Mouse (Mus musculus): ENCODE measurements around the gene Tctn1. TPM values are rescaled to one million over a fixed set of nuclear protein-coding genes. Genes with fewer than 3 reads are reported as not detected.

Gene Tctn1
- polyA plus RNA-seq, 1 experiment from 2014 or later = 3.2 TPM

- WGBS = 62% methylated on average over 12 of the region's 12 CpGs
Observed at GRCm38 (mm10) chr5:122279799-122280421, 15.7 kb upstream of the Tctn1 start.

DNA sequence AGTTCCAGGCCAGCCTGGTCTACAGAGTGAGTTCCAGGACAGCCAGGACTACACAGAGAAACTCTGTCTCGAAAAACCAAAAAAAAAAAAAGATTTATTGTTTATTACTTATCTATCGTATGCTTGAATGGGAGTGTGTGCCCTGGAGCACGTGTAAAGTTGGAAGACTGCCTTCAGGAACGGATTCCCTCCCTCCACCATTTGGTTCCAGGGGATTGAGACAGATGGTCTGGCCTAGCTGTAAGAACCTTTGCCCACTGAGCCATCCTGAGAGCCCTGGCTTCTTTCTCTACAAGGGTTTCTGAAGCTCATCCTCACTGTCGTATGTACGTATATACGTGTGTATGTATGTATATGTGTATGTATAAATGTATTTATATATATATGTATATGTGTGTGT, 14.7 kb upstream of the Tctn1 start:
- Histone ChIP-seq H3K9me3 (ENCODE audit: control insufficient read depth, low read length) (no peaks in the 10 kb centered on the region), H3K4me1 (ENCODE audit: control insufficient read depth, insufficient read depth, low read length) (peaks cover 20% of the 10 kb centered on the region), H3K27ac (ENCODE audit: low read length) (no peak overlapping the region), H3K36me3 (ENCODE audit: control insufficient read depth, insufficient read depth, low read length) (no peaks in the 10 kb centered on the region), H3K27me3 (replicated peaks; ENCODE audit: control insufficient read depth, insufficient read depth, low read length) (no peaks in the 10 kb centered on the region), H3K4me3 (ENCODE audit: low read length) (no peak overlapping the region), H3K9ac (ENCODE audit: low read depth, low read length) (no peak overlapping the region), H3K4me2 (ENCODE audit: low read depth, low read length) (no peak overlapping the region)
- 75% methylated on average over 7 of the region's 7 CpGs for WGBS
- no peak for ATAC-seq

More at GRCm38 (mm10) chr5:122279799-122280421, 15.7 kb upstream of the Tctn1 start:
- peak overlapping the region; percentile 88 for H3K27ac ChIP-seq (ENCODE audit: low read length)
- no peak overlapping the region for H3K4me3 ChIP-seq (ENCODE audit: low read length)
- peaks cover 18% of the 10 kb centered on the region for H3K4me1 ChIP-seq (ENCODE audit: control insufficient read depth, insufficient read depth, low read length)
- H3K9me3 ChIP-seq (ENCODE audit: control insufficient read depth, low read length) = no peaks in the 10 kb centered on the region
- no peak overlapping the region for H3K9ac ChIP-seq (ENCODE audit: low read depth, low read length)
- H3K4me2 ChIP-seq (ENCODE audit: low read depth, low read length) = peak overlapping the region; percentile 32; the same call in 1 of the 2 replicates
- ATAC-seq = peak; percentile 63
- H3K36me3 ChIP-seq (ENCODE audit: control insufficient read depth, insufficient read depth, low read length) = no peaks in the 10 kb centered on the region
- no peaks in the 10 kb centered on the region for H3K27me3 ChIP-seq (replicated peaks; ENCODE audit: control insufficient read depth, insufficient read depth, low read length)

DNA sequence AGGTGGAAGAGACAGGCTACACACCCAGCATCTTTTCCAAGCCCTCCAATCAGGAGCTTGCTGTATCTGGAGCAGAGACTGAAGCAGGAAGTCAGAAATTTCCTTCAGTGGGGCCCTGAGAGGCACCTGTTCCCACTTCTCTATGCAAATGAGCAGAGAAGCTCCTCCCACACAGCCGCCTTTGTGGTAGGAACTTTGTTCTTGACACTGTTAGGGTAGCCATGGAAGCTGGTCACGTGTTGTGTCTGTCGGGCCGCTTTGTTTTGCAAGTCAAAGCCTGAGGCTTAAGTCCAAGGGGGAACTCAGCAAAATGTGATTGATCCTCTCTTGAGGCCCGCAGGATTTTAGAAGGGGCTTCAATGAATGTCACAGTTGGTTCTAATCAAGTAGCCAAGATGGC, 10.5 kb upstream of the Tctn1 start:
- Histone ChIP-seq H3K4me2 (ENCODE audit: low read depth, low read length) (no peak overlapping the region), H3K27ac (ENCODE audit: low read length) (no peak overlapping the region), H3K9ac (ENCODE audit: low read depth, low read length) (no peak overlapping the region), H3K27me3 (replicated peaks; ENCODE audit: control insufficient read depth, insufficient read depth, low read length) (no peaks in the 10 kb centered on the region), H3K9me3 (ENCODE audit: control insufficient read depth, low read length) (no peaks in the 10 kb centered on the region), H3K4me1 (ENCODE audit: control insufficient read depth, insufficient read depth, low read length) (peaks cover 7% of the 10 kb centered on the region; the same call in 1 of the 2 replicates), H3K4me3 (ENCODE audit: low read length) (no peak overlapping the region), H3K36me3 (ENCODE audit: control insufficient read depth, insufficient read depth, low read length) (no peaks in the 10 kb centered on the region)
- peak; percentile 76 for ATAC-seq
- 38% methylated on average over 5 of the region's 5 CpGs for WGBS

- no peak for ATAC-seq
- no peak overlapping the region for H3K9ac ChIP-seq (ENCODE audit: low read depth, low read length)
- peaks cover 8% of the 10 kb centered on the region; the same call in 1 of the 2 replicates for H3K4me1 ChIP-seq (ENCODE audit: control insufficient read depth, insufficient read depth, low read length)
- H3K4me2 ChIP-seq (ENCODE audit: low read depth, low read length) = no peak overlapping the region
- H3K36me3 ChIP-seq (ENCODE audit: control insufficient read depth, insufficient read depth, low read length) = no peaks in the 10 kb centered on the region
- WGBS = 71% methylated on average over 5 of the region's 5 CpGs
- H3K9me3 ChIP-seq (ENCODE audit: control insufficient read depth, low read length) = no peaks in the 10 kb centered on the region
- no peak overlapping the region for H3K27ac ChIP-seq (ENCODE audit: low read length)
- no peaks in the 10 kb centered on the region for H3K27me3 ChIP-seq (replicated peaks; ENCODE audit: control insufficient read depth, insufficient read depth, low read length)
- no peak overlapping the region for H3K4me3 ChIP-seq (ENCODE audit: low read length)
Observed at GRCm38 (mm10) chr5:122272821-122273220, 8.6 kb upstream of the Tctn1 start.

DNA sequence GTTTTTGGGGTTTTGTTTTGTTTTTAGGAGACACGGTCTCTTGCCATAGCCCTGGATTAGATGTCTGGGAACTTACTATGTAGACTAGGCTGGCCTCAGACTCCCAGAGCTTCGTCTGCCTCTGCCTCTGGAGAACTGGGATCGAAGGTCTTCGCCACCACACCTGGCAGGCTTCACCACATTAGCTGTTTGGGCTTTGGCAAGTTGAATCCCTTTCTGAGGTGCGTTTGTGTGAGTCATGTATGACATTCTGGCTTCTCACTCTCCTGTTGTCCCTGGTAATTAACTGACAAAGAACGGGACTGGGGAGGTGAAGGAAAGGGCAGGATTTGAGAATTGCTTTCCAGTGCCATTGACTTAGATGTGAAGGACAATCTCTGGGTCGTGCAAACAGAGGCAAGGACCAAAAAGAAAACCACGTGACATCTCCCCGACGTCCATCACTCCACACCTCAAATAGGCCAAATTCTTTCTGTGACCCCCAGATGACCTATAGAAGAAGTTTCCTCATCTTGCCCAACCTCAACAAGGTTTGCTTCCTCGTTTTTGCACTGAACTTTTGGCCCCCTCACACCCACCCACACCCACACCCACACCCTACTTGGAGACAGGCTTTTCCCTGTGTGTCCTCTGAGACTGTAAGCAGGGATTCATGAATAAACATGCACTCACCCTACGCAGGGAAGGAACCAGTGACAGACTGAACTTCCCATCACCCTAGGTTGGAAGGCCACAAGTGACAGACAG, 4.8 kb upstream of the Tctn1 start:
- 45% methylated on average over 12 of the region's 12 CpGs for WGBS
- ATAC-seq = peak; percentile 72

GRCm38 (mm10) chr5:122267899-122268298, 3.6 kb upstream of the Tctn1 start:
- 25% methylated on average over 5 of the region's 5 CpGs for WGBS
- peaks cover 16% of the 10 kb centered on the region for H3K4me1 ChIP-seq (ENCODE audit: control insufficient read depth, insufficient read depth, low read length)
- no peak overlapping the region for H3K4me2 ChIP-seq (ENCODE audit: low read depth, low read length)
- ATAC-seq = no peak
- no peak overlapping the region for H3K27ac ChIP-seq (ENCODE audit: low read length)
- H3K4me3 ChIP-seq (ENCODE audit: low read length) = no peak overlapping the region
- H3K9ac ChIP-seq (ENCODE audit: low read depth, low read length) = no peak overlapping the region
- H3K9me3 ChIP-seq (ENCODE audit: control insufficient read depth, low read length) = no peaks in the 10 kb centered on the region
- no peaks in the 10 kb centered on the region for H3K36me3 ChIP-seq (ENCODE audit: control insufficient read depth, insufficient read depth, low read length)
- no peaks in the 10 kb centered on the region for H3K27me3 ChIP-seq (replicated peaks; ENCODE audit: control insufficient read depth, insufficient read depth, low read length)

More for the DNA sequence above, 4.8 kb upstream of the Tctn1 start:
- Histone ChIP-seq H3K4me1 (ENCODE audit: control insufficient read depth, insufficient read depth, low read length) (peaks cover 10% of the 10 kb centered on the region; the same call in 1 of the 2 replicates), H3K4me2 (ENCODE audit: low read depth, low read length) (no peak overlapping the region), H3K27ac (ENCODE audit: low read length) (peak overlapping the region; percentile 57), H3K36me3 (ENCODE audit: control insufficient read depth, insufficient read depth, low read length) (no peaks in the 10 kb centered on the region), H3K27me3 (replicated peaks; ENCODE audit: control insufficient read depth, insufficient read depth, low read length) (no peaks in the 10 kb centered on the region), H3K4me3 (ENCODE audit: low read length) (no peak overlapping the region), H3K9me3 (ENCODE audit: control insufficient read depth, low read length) (no peaks in the 10 kb centered on the region), H3K9ac (ENCODE audit: low read depth, low read length) (no peak overlapping the region)

DNA sequence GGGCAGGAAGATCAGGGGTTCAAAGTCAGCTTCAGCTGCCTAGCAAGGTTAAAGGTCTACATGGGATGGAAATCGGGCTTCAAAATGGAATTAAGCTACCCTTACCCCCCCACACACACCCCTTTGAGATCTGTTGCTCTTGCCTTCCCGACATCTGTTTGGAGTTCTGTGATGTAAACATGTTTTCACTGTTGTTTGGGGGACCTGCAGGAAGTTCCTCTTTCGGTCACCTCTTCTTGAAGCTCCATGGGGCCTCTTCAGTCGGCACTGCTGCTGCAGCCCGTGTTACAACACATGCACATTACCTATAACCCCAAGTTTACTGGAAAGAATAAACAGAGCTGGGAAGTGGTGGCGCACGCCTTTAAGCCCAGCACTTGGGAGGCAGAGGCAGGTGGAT, 2.9 kb upstream of the Tctn1 start:
- H3K4me1 ChIP-seq (ENCODE audit: control insufficient read depth, insufficient read depth, low read length) = peaks cover 16% of the 10 kb centered on the region
- no peak overlapping the region for H3K4me3 ChIP-seq (ENCODE audit: low read length)
- H3K36me3 ChIP-seq (ENCODE audit: control insufficient read depth, insufficient read depth, low read length) = no peaks in the 10 kb centered on the region
- no peak overlapping the region for H3K4me2 ChIP-seq (ENCODE audit: low read depth, low read length)
- no peaks in the 10 kb centered on the region for H3K27me3 ChIP-seq (replicated peaks; ENCODE audit: control insufficient read depth, insufficient read depth, low read length)
- 65% methylated on average over 7 of the region's 7 CpGs for WGBS
- no peak overlapping the region for H3K9ac ChIP-seq (ENCODE audit: low read depth, low read length)
- ATAC-seq = no peak
- H3K27ac ChIP-seq (ENCODE audit: low read length) = no peak overlapping the region
- H3K9me3 ChIP-seq (ENCODE audit: control insufficient read depth, low read length) = no peaks in the 10 kb centered on the region

GRCm38 (mm10) chr5:122265942-122266341, 1.7 kb upstream of the Tctn1 start:
- ATAC-seq = no peak
- Histone ChIP-seq H3K27me3 (replicated peaks; ENCODE audit: control insufficient read depth, insufficient read depth, low read length) (no peaks in the 10 kb centered on the region), H3K9ac (ENCODE audit: low read depth, low read length) (no peak overlapping the region), H3K9me3 (ENCODE audit: control insufficient read depth, low read length) (no peaks in the 10 kb centered on the region), H3K36me3 (ENCODE audit: control insufficient read depth, insufficient read depth, low read length) (no peaks in the 10 kb centered on the region), H3K27ac (ENCODE audit: low read length) (no peak overlapping the region), H3K4me3 (ENCODE audit: low read length) (no peak overlapping the region), H3K4me1 (ENCODE audit: control insufficient read depth, insufficient read depth, low read length) (peaks cover 16% of the 10 kb centered on the region), H3K4me2 (ENCODE audit: low read depth, low read length) (no peak overlapping the region)
- 92% methylated on average over 2 of the region's 2 CpGs for WGBS

GRCm38 (mm10) chr5:122265187-122265586, 927 bp upstream of the Tctn1 start:
- Histone ChIP-seq H3K27ac (ENCODE audit: low read length) (no peak overlapping the region), H3K9me3 (ENCODE audit: control insufficient read depth, low read length) (no peaks in the 10 kb centered on the region), H3K4me2 (ENCODE audit: low read depth, low read length) (no peak overlapping the region), H3K36me3 (ENCODE audit: control insufficient read depth, insufficient read depth, low read length) (no peaks in the 10 kb centered on the region), H3K9ac (ENCODE audit: low read depth, low read length) (no peak overlapping the region), H3K4me3 (ENCODE audit: low read length) (no peak overlapping the region), H3K27me3 (replicated peaks; ENCODE audit: control insufficient read depth, insufficient read depth, low read length) (no peaks in the 10 kb centered on the region), H3K4me1 (ENCODE audit: control insufficient read depth, insufficient read depth, low read length) (peaks cover 16% of the 10 kb centered on the region)
- 72% methylated on average over 3 of the region's 3 CpGs for WGBS
- ATAC-seq = no peak

Data from intestine, embryonic 16.5 days (tissue).